Mouse (Mus musculus) liver, adult 2 months (tissue): ENCODE measurements around the gene Ctbp2. TPM values are rescaled to one million over a fixed set of nuclear protein-coding genes. Genes with fewer than 3 reads are reported as not detected.

ENCODE experiments used
- DNase-seq: peaks from one replicate; pipeline ENCODE4 v3.0.0-alpha.2; 2011; ENCODE audit warnings: low read depth, low spot score; ENCODE audit errors: extremely low read depth
- H3K27ac ChIP-seq: fragments of 200-500 bp; replicated peaks from 2 replicates; pipeline ENCODE4 v1.5.1; 2012; ENCODE audit warnings: low read depth, mild to moderate bottlenecking, control low read depth, inconsistent platforms, low read length; ENCODE audit not compliant: insufficient read depth
- H3K27me3 ChIP-seq: fragments of 200-500 bp; 2 replicates; pipeline ENCODE4 v1.6.1; 2012; ENCODE audit warnings: mild to moderate bottlenecking, moderate library complexity, low read length, inconsistent platforms; ENCODE audit not compliant: control insufficient read depth, insufficient read depth
- H3K36me3 ChIP-seq: fragments of 200-500 bp; 2 replicates; pipeline ENCODE4 v1.6.1; 2012; ENCODE audit warnings: low read length, inconsistent platforms; ENCODE audit not compliant: control insufficient read depth, insufficient read depth
- H3K4me1 ChIP-seq: fragments of 200-500 bp; 2 replicates; pipeline ENCODE4 v1.6.1; 2011; ENCODE audit warnings: low read length; ENCODE audit not compliant: control insufficient read depth, insufficient read depth
- H3K4me3 ChIP-seq: fragments of 200-500 bp; 2 replicates; pipeline ENCODE4 v1.5.1; 2011; ENCODE audit warnings: low read depth, mild to moderate bottlenecking, control low read depth, low read length, moderate library complexity; ENCODE audit not compliant: insufficient read depth
- H3K79me2 ChIP-seq: fragments of 200-500 bp; 2 replicates; pipeline ENCODE4 v1.6.1; 2012; ENCODE audit warnings: inconsistent platforms, mild to moderate bottlenecking, low read length, moderate library complexity; ENCODE audit not compliant: control insufficient read depth, insufficient read depth
- H3K9ac ChIP-seq: fragments of 200-500 bp; 2 replicates; pipeline ENCODE4 v1.6.1; 2012; ENCODE audit warnings: low read depth, mild to moderate bottlenecking, control low read depth, inconsistent platforms, low read length
- CTCF ChIP-seq: fragments of 200-500 bp; IDR thresholded peaks from 2 replicates; pipeline ENCODE4 v1.5.1; 2011; ENCODE audit warnings: low read depth, low read length, control low read depth
- POLR2A ChIP-seq: fragments of 200-500 bp; IDR thresholded peaks from 2 replicates; pipeline ENCODE4 v1.6.1; 2011; ENCODE audit warnings: low read length, control low read depth; ENCODE audit not compliant: insufficient read depth; ENCODE audit errors: extremely low read depth
- WGBS: fragments of 180-500 bp; shearing (Covaris S2); methylation state at CpG from one replicate; pipeline ENCODE4 v1.1.7; 2018; 5-methylcytosine and 5-hydroxymethylcytosine counted together
- polyA plus RNA-seq: library from polyadenylated mRNA; depleted of rRNA; stranded (reverse); fragments of >200 nt; gene quantifications from 2 replicates; pipeline ENCODE4 v1.2.3, GENCODE M21; 2012; rRNA removed
- total RNA-seq: library from RNA; depleted of rRNA; stranded (reverse); fragments of >200 nt; gene quantifications from 2 replicates; pipeline ENCODE4 v1.2.3, GENCODE M21; 2014; rRNA removed

Ctbp2 gene
- total and polyA plus RNA-seq, 2 experiments: 2.2 to 3.8 TPM

- H3K36me3 ChIP-seq: no peaks in the 10 kb centered on the region
- H3K4me3 ChIP-seq: peak overlapping the region; percentile 21; the same call in 1 of the 2 replicates
- peaks cover 16% of the 10 kb centered on the region; the same call in 1 of the 2 replicates for H3K79me2 ChIP-seq
- 23% methylated on average over 2 of the region's 2 CpGs for WGBS
- peaks cover 32% of the 10 kb centered on the region for H3K4me1 ChIP-seq
- no peak for TF ChIP-seq CTCF
- TF ChIP-seq POLR2A: no peak
- H3K27ac ChIP-seq: peak overlapping the region; percentile 63
- no peaks in the 10 kb centered on the region for H3K27me3 ChIP-seq
- DNase-seq: peak; percentile 82
- H3K9ac ChIP-seq: peak overlapping the region; percentile 45; the same call in 1 of the 2 replicates
Observed at GRCm38 (mm10) chr7:132940569-132940968, 183.6 kb downstream of the Ctbp2 start.

- Histone ChIP-seq H3K4me3 (0 out of 2 replicates have a peak overlapping the region, but pooled peaks have one; percentile 24), H3K27ac (peak overlapping the region; percentile 63), H3K36me3 (no peaks in the 10 kb centered on the region), H3K4me1 (peaks cover 34% of the 10 kb centered on the region), H3K27me3 (no peaks in the 10 kb centered on the region), H3K79me2 (peaks cover 13% of the 10 kb centered on the region; the same call in 1 of the 2 replicates), H3K9ac (no peak overlapping the region)
- 29% methylated on average over 2 of the region's 2 CpGs for WGBS
- no peak for TF ChIP-seq CTCF
- TF ChIP-seq POLR2A: no peak
- DNase-seq: peak; percentile 99
Observed at GRCm38 (mm10) chr7:132939118-132939517, 185.0 kb downstream of the Ctbp2 start.

Other genes starting within 250 kb of the Ctbp2 start
- 41.1 and 42.4 TPM in 2 replicates for gene Zranb1, start 193.2 kb downstream of the Ctbp2 start, total RNA-seq
- 8.1 and 9.8 TPM in 2 replicates for gene Zranb1, start 193.2 kb downstream of the Ctbp2 start, polyA plus RNA-seq
- gene Fgfr2, start 1.0 kb downstream of the Ctbp2 start, total RNA-seq: 35.2 and 53.6 TPM in 2 replicates
- 16.6 and 16.7 TPM in 2 replicates for gene Fgfr2, start 1.0 kb downstream of the Ctbp2 start, polyA plus RNA-seq